ENCODE assay signal across 12 mouse cellular contexts in genomic region chr11:52341001-52341400, GRCm38 (mm10). TPM values are rescaled to one million over a fixed set of nuclear protein-coding genes. Genes with fewer than 3 reads are reported as not detected.
DNase-seq lines count a peak whose midpoint lies in the region; ATAC-seq and TF ChIP-seq lines count a peak whose summit lies in the region.
"Had no signal": no experiment of that assay in that cellular context is flagged by ENCODE, and none has a peak within 500 bp of the region (broad histone marks: within the 10 kb centered on the region; RNA-seq: fewer than 3 reads in every experiment).

No protein-coding gene starts in this region.

- 0 out of 2 replicates have a peak, but pooled peaks have one; percentile 28 for ATAC-seq in liver, embryonic 16.5 days (ENCODE audit: low read depth)
- ATAC-seq in liver, embryonic 12.5 days, result no peak
- ATAC-seq in activated CD4-positive, CD25-positive, alpha-beta regulatory T cell, adult 4 months, result peak; percentile 47
- ATAC-seq: midbrain, embryonic 16.5 days had no signal

- no peak overlapping the region for H3K27ac ChIP-seq in liver, embryonic 16.5 days (ENCODE audit: low read length)
- no peak overlapping the region for H3K27ac ChIP-seq in liver, embryonic 12.5 days
- H3K27ac ChIP-seq: embryonic facial prominence, embryonic 12.5 days; gastrocnemius, adult 2 months; limb, embryonic 12.5 days had no signal

- no peaks in the 10 kb centered on the region for H3K27me3 ChIP-seq in liver, embryonic 16.5 days (ENCODE audit: control insufficient read depth, insufficient read depth, low read depth, low read length)
- H3K27me3 ChIP-seq in liver, embryonic 12.5 days (replicated peaks), result no peaks in the 10 kb centered on the region
- H3K27me3 ChIP-seq in E14TG2a.4 (ENCODE audit: insufficient read depth, low read length), result no peaks in the 10 kb centered on the region
- H3K27me3 ChIP-seq: embryonic facial prominence, embryonic 12.5 days; limb, embryonic 12.5 days had no signal

- 51% methylated on average over 9 of the region's 9 CpGs for WGBS in liver, embryonic 16.5 days (ENCODE audit: insufficient replicate concordance)
- 47% methylated on average over 9 of the region's 9 CpGs for WGBS in liver, embryonic 12.5 days (ENCODE audit: insufficient replicate concordance)

- H3K4me2 ChIP-seq in liver, embryonic 16.5 days (ENCODE audit: low read depth, low read length), result no peak overlapping the region
- no peak overlapping the region for H3K4me2 ChIP-seq in liver, embryonic 12.5 days
- H3K4me2 ChIP-seq: embryonic facial prominence, embryonic 12.5 days; limb, embryonic 12.5 days had no signal

- H3K4me3 ChIP-seq in liver, embryonic 16.5 days (ENCODE audit: low read depth, low read length), result no peak overlapping the region
- no peak overlapping the region for H3K4me3 ChIP-seq in liver, embryonic 12.5 days
- peak overlapping the region; percentile 69 for H3K4me3 ChIP-seq in E14TG2a.4 (replicated peaks; ENCODE audit: low read length)
- H3K4me3 ChIP-seq: embryonic facial prominence, embryonic 12.5 days; gastrocnemius, adult 2 months; limb, embryonic 12.5 days had no signal

- H3K4me1 ChIP-seq in liver, embryonic 16.5 days (ENCODE audit: control insufficient read depth, low read depth, low read length), result peaks cover 13% of the 10 kb centered on the region
- peaks cover 21% of the 10 kb centered on the region for H3K4me1 ChIP-seq in liver, embryonic 12.5 days
- peaks cover 92% of the 10 kb centered on the region for H3K4me1 ChIP-seq in E14TG2a.4 (replicated peaks; ENCODE audit: low read depth, low read length)

- DNase-seq in thymus, adult 18-20 months, result peak; percentile 71 to 87
- DNase-seq in right cerebral cortex, postnatal 10 days (ENCODE audit: low spot score in 2 of 2), result no peak
- no peak for DNase-seq in lung, adult 18-20 months
- DNase-seq: gastrocnemius, adult 2 months; kidney, adult 8-10 months had no signal

- no peak overlapping the region for H3K9ac ChIP-seq in liver, embryonic 16.5 days (ENCODE audit: low read depth, low read length)
- no peak overlapping the region for H3K9ac ChIP-seq in liver, embryonic 12.5 days
- H3K9ac ChIP-seq: embryonic facial prominence, embryonic 12.5 days; limb, embryonic 12.5 days had no signal

- no peaks in the 10 kb centered on the region for H3K9me3 ChIP-seq in liver, embryonic 16.5 days (replicated peaks; ENCODE audit: control insufficient read depth, low read length)
- no peaks in the 10 kb centered on the region for H3K9me3 ChIP-seq in liver, embryonic 12.5 days (replicated peaks)
- H3K9me3 ChIP-seq in E14TG2a.4 (ENCODE audit: low read length), result no peaks in the 10 kb centered on the region
- H3K9me3 ChIP-seq: embryonic facial prominence, embryonic 12.5 days; limb, embryonic 12.5 days had no signal

- no peaks in the 10 kb centered on the region for H3K36me3 ChIP-seq in liver, embryonic 16.5 days (ENCODE audit: control insufficient read depth, insufficient read depth)
- H3K36me3 ChIP-seq in liver, embryonic 12.5 days, result no peaks in the 10 kb centered on the region
- no peaks in the 10 kb centered on the region for H3K36me3 ChIP-seq in E14TG2a.4 (ENCODE audit: insufficient read depth, low read length)
- H3K36me3 ChIP-seq: embryonic facial prominence, embryonic 12.5 days; limb, embryonic 12.5 days had no signal

- TF ChIP-seq CTCF in E14TG2a.4 (conservative IDR thresholded peaks at IDR 0.05; ENCODE audit: low read length), result no peak

RNA-seq across cellular contexts. Expression of gene Vdac1, which starts 19.7 kb away (rescaled TPM):
- polyA plus RNA-seq in liver, embryonic 16.5 days (2015; fragmentation: Nextera tagmentation; extraction: Ambion mirVana), result 120 and 121 TPM in 2 replicates
- polyA plus RNA-seq in liver, embryonic 12.5 days (2016; fragmentation: Nextera tagmentation; extraction: Ambion mirVana), result 156 and 159 TPM in 2 replicates
- 10 to 100 TPM; 90.3 to 94.9 TPM for polyA plus RNA-seq in activated CD4-positive, CD25-positive, alpha-beta regulatory T cell, adult 4 months (2017; shearing (Covaris generic))

RNA-seq across cellular contexts. Expression of gene 9530068E07Rik, which starts 55.2 kb away (rescaled TPM):
- 54.4 and 54.6 TPM in 2 replicates for polyA plus RNA-seq in liver, embryonic 16.5 days (2015; fragmentation: Nextera tagmentation; extraction: Ambion mirVana)
- 72.5 and 76.4 TPM in 2 replicates for polyA plus RNA-seq in liver, embryonic 12.5 days (2016; fragmentation: Nextera tagmentation; extraction: Ambion mirVana)
- polyA plus RNA-seq in activated CD4-positive, CD25-positive, alpha-beta regulatory T cell, adult 4 months (2017; shearing (Covaris generic)), result 10 to 100 TPM; 38.9 to 49.8 TPM

RNA-seq across cellular contexts. Expression of gene Tcf7, which starts 58.2 kb away (rescaled TPM):
- polyA plus RNA-seq in liver, embryonic 16.5 days (2015; fragmentation: Nextera tagmentation; extraction: Ambion mirVana), result 0.74 and 1.0 TPM in 2 replicates
- 3.8 and 4.4 TPM in 2 replicates for polyA plus RNA-seq in liver, embryonic 12.5 days (2016; fragmentation: Nextera tagmentation; extraction: Ambion mirVana)
- polyA plus RNA-seq in activated CD4-positive, CD25-positive, alpha-beta regulatory T cell, adult 4 months (2017; shearing (Covaris generic)), result 100 to 1,000 TPM; 227 to 315 TPM

Comparison
In these comparisons a context has a peak if more than half of its experiments do, and no peak if none do; other contexts are left out.
1. DNase-seq: peak in thymus, adult 18-20 months (2 of 2); none in right cerebral cortex, postnatal 10 days (0 of 2) and lung, adult 18-20 months (0 of 2).
2. RNA of gene Tcf7, which starts 58.2 kb away (polyA plus RNA-seq): 227 to 315 TPM in activated CD4-positive, CD25-positive, alpha-beta regulatory T cell, adult 4 months; 3.8 to 4.4 TPM in liver, embryonic 12.5 days and 0.74 to 1.0 TPM in liver, embryonic 16.5 days; every median in the first group is over 10 times any median in the second.